Mouse (Mus musculus): Measurements from ENCODE around the gene Ldb1. TPM values are rescaled to one million over a fixed set of nuclear protein-coding genes. Genes with fewer than 3 reads are reported as not detected.

The Ldb1 gene
- 93.1 and 98.6 TPM in 2 replicates for polyA plus RNA-seq (2014; fragmentation: Nextera tagmentation; extraction: Ambion mirVana)

- no peaks in the 10 kb centered on the region for H3K9me3 ChIP-seq (ENCODE audit: control insufficient read depth, low read length)
- under 1% methylated on average over 69 of the region's 84 CpGs for WGBS
- H3K4me3 ChIP-seq (ENCODE audit: low read depth, low read length) = peak within 1 kb of the TSS; percentile 95
- peak; percentile 73 for ATAC-seq (ENCODE audit: low read depth)
- peak within 1 kb of the TSS; percentile 96 for H3K9ac ChIP-seq (replicated peaks; ENCODE audit: low read depth, low read length)
- peaks cover 42% of the 10 kb centered on the region for H3K4me1 ChIP-seq (ENCODE audit: control insufficient read depth, insufficient read depth, low read length)
- H3K27ac ChIP-seq (ENCODE audit: low read depth, low read length) = peak within 1 kb of the TSS; percentile 97
- H3K27me3 ChIP-seq (ENCODE audit: control insufficient read depth, insufficient read depth, low read length) = no peaks in the 10 kb centered on the region
- no peaks in the 10 kb centered on the region for H3K36me3 ChIP-seq (ENCODE audit: control insufficient read depth, insufficient read depth, low read length)
- peak within 1 kb of the TSS; percentile 98 for H3K4me2 ChIP-seq (ENCODE audit: low read depth, low read length)
These were observed at the start of gene Ldb1 for GRCm38 (mm10) chr19:46044993-46045695. TSS of gene Ldb1 (minus strand) at chr19:46045214.

GRCm38 (mm10) chr19:46094144-46094543 lies 49.1 kb upstream of the Ldb1 start:
- Histone ChIP-seq H3K9me3 (ENCODE audit: control insufficient read depth, low read length) (no peaks in the 10 kb centered on the region), H3K27me3 (ENCODE audit: control insufficient read depth, insufficient read depth, low read length) (no peaks in the 10 kb centered on the region), H3K4me1 (ENCODE audit: control insufficient read depth, insufficient read depth, low read length) (no peaks in the 10 kb centered on the region), H3K4me3 (ENCODE audit: low read depth, low read length) (no peak overlapping the region), H3K4me2 (ENCODE audit: low read depth, low read length) (no peak overlapping the region), H3K27ac (ENCODE audit: low read depth, low read length) (no peak overlapping the region), H3K36me3 (ENCODE audit: control insufficient read depth, insufficient read depth, low read length) (no peaks in the 10 kb centered on the region), H3K9ac (replicated peaks; ENCODE audit: low read depth, low read length) (no peak overlapping the region)
- ATAC-seq (ENCODE audit: low read depth) = no peak
- 91% methylated on average over 2 of the region's 2 CpGs for WGBS

GRCm38 (mm10) chr19:46091641-46092040 lies 46.6 kb upstream of the Ldb1 start:
- no peak overlapping the region for H3K4me3 ChIP-seq (ENCODE audit: low read depth, low read length)
- H3K4me2 ChIP-seq (ENCODE audit: low read depth, low read length) = no peak overlapping the region
- no peaks in the 10 kb centered on the region for H3K27me3 ChIP-seq (ENCODE audit: control insufficient read depth, insufficient read depth, low read length)
- no peak overlapping the region for H3K27ac ChIP-seq (ENCODE audit: low read depth, low read length)
- ATAC-seq (ENCODE audit: low read depth) = no peak
- no peaks in the 10 kb centered on the region for H3K9me3 ChIP-seq (ENCODE audit: control insufficient read depth, low read length)
- H3K36me3 ChIP-seq (ENCODE audit: control insufficient read depth, insufficient read depth, low read length) = no peaks in the 10 kb centered on the region
- WGBS = 89% methylated on average over 4 of the region's 4 CpGs
- H3K9ac ChIP-seq (replicated peaks; ENCODE audit: low read depth, low read length) = no peak overlapping the region
- H3K4me1 ChIP-seq (ENCODE audit: control insufficient read depth, insufficient read depth, low read length) = no peaks in the 10 kb centered on the region

- H3K9me3 ChIP-seq (ENCODE audit: control insufficient read depth, low read length) = no peaks in the 10 kb centered on the region
- H3K27me3 ChIP-seq (ENCODE audit: control insufficient read depth, insufficient read depth, low read length) = no peaks in the 10 kb centered on the region
- WGBS = 76% methylated on average over 7 of the region's 7 CpGs
- H3K4me3 ChIP-seq (ENCODE audit: low read depth, low read length) = no peak overlapping the region
- H3K4me1 ChIP-seq (ENCODE audit: control insufficient read depth, insufficient read depth, low read length) = no peaks in the 10 kb centered on the region
- no peak overlapping the region for H3K4me2 ChIP-seq (ENCODE audit: low read depth, low read length)
- H3K36me3 ChIP-seq (ENCODE audit: control insufficient read depth, insufficient read depth, low read length) = peaks cover 26% of the 10 kb centered on the region
- no peak for ATAC-seq (ENCODE audit: low read depth)
- no peak overlapping the region for H3K9ac ChIP-seq (replicated peaks; ENCODE audit: low read depth, low read length)
- H3K27ac ChIP-seq (ENCODE audit: low read depth, low read length) = no peak overlapping the region
These were observed 42.9 kb upstream of the Ldb1 start for GRCm38 (mm10) chr19:46087871-46088270.

GRCm38 (mm10) chr19:46086337-46086736 lies 41.3 kb upstream of the Ldb1 start:
- Histone ChIP-seq H3K4me1 (ENCODE audit: control insufficient read depth, insufficient read depth, low read length) (no peaks in the 10 kb centered on the region), H3K36me3 (ENCODE audit: control insufficient read depth, insufficient read depth, low read length) (peaks cover 41% of the 10 kb centered on the region), H3K9ac (replicated peaks; ENCODE audit: low read depth, low read length) (no peak overlapping the region), H3K4me3 (ENCODE audit: low read depth, low read length) (no peak overlapping the region), H3K27ac (ENCODE audit: low read depth, low read length) (no peak overlapping the region), H3K4me2 (ENCODE audit: low read depth, low read length) (no peak overlapping the region), H3K27me3 (ENCODE audit: control insufficient read depth, insufficient read depth, low read length) (no peaks in the 10 kb centered on the region), H3K9me3 (ENCODE audit: control insufficient read depth, low read length) (no peaks in the 10 kb centered on the region)
- no peak for ATAC-seq (ENCODE audit: low read depth)
- 58% methylated on average over 3 of the region's 3 CpGs for WGBS

- Histone ChIP-seq H3K4me3 (ENCODE audit: low read depth, low read length) (no peak overlapping the region), H3K27me3 (ENCODE audit: control insufficient read depth, insufficient read depth, low read length) (no peaks in the 10 kb centered on the region), H3K36me3 (ENCODE audit: control insufficient read depth, insufficient read depth, low read length) (peaks cover 52% of the 10 kb centered on the region), H3K4me2 (ENCODE audit: low read depth, low read length) (no peak overlapping the region), H3K9me3 (ENCODE audit: control insufficient read depth, low read length) (no peaks in the 10 kb centered on the region), H3K27ac (ENCODE audit: low read depth, low read length) (no peak overlapping the region), H3K9ac (replicated peaks; ENCODE audit: low read depth, low read length) (no peak overlapping the region), H3K4me1 (ENCODE audit: control insufficient read depth, insufficient read depth, low read length) (no peaks in the 10 kb centered on the region)
- WGBS = 99% methylated on average over 8 of the region's 8 CpGs
- no peak for ATAC-seq (ENCODE audit: low read depth)
These were observed 40.2 kb upstream of the Ldb1 start for GRCm38 (mm10) chr19:46085185-46085584.

GRCm38 (mm10) chr19:46078535-46078934 lies 33.5 kb upstream of the Ldb1 start:
- WGBS = 65% methylated on average over 3 of the region's 3 CpGs
- peaks cover 46% of the 10 kb centered on the region for H3K36me3 ChIP-seq (ENCODE audit: control insufficient read depth, insufficient read depth, low read length)

GRCm38 (mm10) chr19:46075616-46076607 lies 30.9 kb upstream of the Ldb1 start, which contains the start of gene Nolc1:
TSS of gene Nolc1 (plus strand) at chr19:46075863.
- ATAC-seq (ENCODE audit: low read depth) = peak; percentile 98
- H3K36me3 ChIP-seq (ENCODE audit: control insufficient read depth, insufficient read depth, low read length) = peaks cover 29% of the 10 kb centered on the region
- under 1% methylated on average over 66 of the region's 66 CpGs for WGBS

More at GRCm38 (mm10) chr19:46078535-46078934, 33.5 kb upstream of the Ldb1 start:
- no peaks in the 10 kb centered on the region for H3K27me3 ChIP-seq (ENCODE audit: control insufficient read depth, insufficient read depth, low read length)
- H3K4me3 ChIP-seq (ENCODE audit: low read depth, low read length) = no peak overlapping the region
- H3K9ac ChIP-seq (replicated peaks; ENCODE audit: low read depth, low read length) = no peak overlapping the region
- no peak overlapping the region for H3K27ac ChIP-seq (ENCODE audit: low read depth, low read length)
- H3K9me3 ChIP-seq (ENCODE audit: control insufficient read depth, low read length) = no peaks in the 10 kb centered on the region
- H3K4me1 ChIP-seq (ENCODE audit: control insufficient read depth, insufficient read depth, low read length) = peaks cover 9% of the 10 kb centered on the region
- ATAC-seq (ENCODE audit: low read depth) = no peak
- no peak overlapping the region for H3K4me2 ChIP-seq (ENCODE audit: low read depth, low read length)

GRCm38 (mm10) chr19:46074266-46074665 lies 29.3 kb upstream of the Ldb1 start:
- Histone ChIP-seq H3K36me3 (ENCODE audit: control insufficient read depth, insufficient read depth, low read length) (peaks cover 17% of the 10 kb centered on the region), H3K27me3 (ENCODE audit: control insufficient read depth, insufficient read depth, low read length) (no peaks in the 10 kb centered on the region)
- WGBS = 97% methylated on average over 5 of the region's 5 CpGs

More at GRCm38 (mm10) chr19:46075616-46076607, 30.9 kb upstream of the Ldb1 start, which contains the start of gene Nolc1:
- peak within 1 kb of the TSS; percentile 88 for H3K4me3 ChIP-seq (ENCODE audit: low read depth, low read length)
- no peaks in the 10 kb centered on the region for H3K9me3 ChIP-seq (ENCODE audit: control insufficient read depth, low read length)
- H3K9ac ChIP-seq (replicated peaks; ENCODE audit: low read depth, low read length) = peak within 1 kb of the TSS; percentile 64
- H3K27me3 ChIP-seq (ENCODE audit: control insufficient read depth, insufficient read depth, low read length) = no peaks in the 10 kb centered on the region
- peak within 1 kb of the TSS; percentile 71 for H3K27ac ChIP-seq (ENCODE audit: low read depth, low read length)
- H3K4me1 ChIP-seq (ENCODE audit: control insufficient read depth, insufficient read depth, low read length) = peaks cover 9% of the 10 kb centered on the region
- H3K4me2 ChIP-seq (ENCODE audit: low read depth, low read length) = peak within 1 kb of the TSS; percentile 79

More at GRCm38 (mm10) chr19:46074266-46074665, 29.3 kb upstream of the Ldb1 start:
- Histone ChIP-seq H3K9me3 (ENCODE audit: control insufficient read depth, low read length) (no peaks in the 10 kb centered on the region), H3K4me2 (ENCODE audit: low read depth, low read length) (no peak overlapping the region), H3K4me1 (ENCODE audit: control insufficient read depth, insufficient read depth, low read length) (peaks cover 9% of the 10 kb centered on the region), H3K27ac (ENCODE audit: low read depth, low read length) (no peak overlapping the region), H3K9ac (replicated peaks; ENCODE audit: low read depth, low read length) (no peak overlapping the region), H3K4me3 (ENCODE audit: low read depth, low read length) (no peak overlapping the region)
- ATAC-seq (ENCODE audit: low read depth) = no peak

Data from neural tube, embryonic 14.5 days (tissue).